Comparison of ENCODE assay signal across 10 mouse cellular contexts in the genomic region with DNA sequence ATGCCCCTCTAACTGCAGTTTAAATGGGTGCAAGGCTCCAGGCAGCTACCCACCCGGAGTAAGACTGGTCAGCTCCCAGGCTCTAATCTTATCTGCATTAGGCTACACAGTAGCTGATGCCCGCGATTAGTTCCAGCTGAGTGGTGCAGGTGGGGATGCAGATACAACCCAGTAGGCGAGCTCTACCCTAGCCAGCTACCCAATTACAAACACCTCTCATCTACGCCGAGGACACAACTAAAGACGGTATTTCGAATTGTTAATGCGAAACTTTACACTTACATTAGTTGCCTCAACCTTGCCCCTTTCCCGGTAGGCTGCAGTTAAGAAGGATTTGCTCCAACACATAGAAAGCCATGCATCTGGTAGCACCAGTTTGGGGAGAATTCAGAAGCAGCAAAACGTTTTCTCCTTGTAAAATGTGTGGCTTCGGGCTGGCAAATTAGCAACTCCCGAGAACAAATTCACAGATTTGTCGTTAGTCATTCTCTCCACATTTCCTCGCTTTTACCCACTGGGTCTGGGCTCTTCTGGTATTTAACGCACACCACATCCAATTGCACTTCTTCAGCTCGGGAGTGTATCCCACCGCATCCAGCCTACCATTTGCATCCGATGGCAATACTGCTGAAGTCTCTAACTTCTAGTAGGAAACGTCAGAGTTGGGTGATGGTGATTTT. TPM values are rescaled to one million over a fixed set of nuclear protein-coding genes. Genes with fewer than 3 reads are reported as not detected.
A peak's percentile ranks its signal among the peaks of the same experiment; 100 is the strongest.
DNase-seq lines count a peak whose midpoint lies in the region; ATAC-seq lines count a peak whose summit lies in the region.
"Had no signal": no experiment of that assay in that cellular context is flagged by ENCODE, and none has a peak within 500 bp of the region (broad histone marks: within the 10 kb centered on the region; RNA-seq: fewer than 3 reads in every experiment).

No protein-coding gene starts in this region.

- peaks cover 9% of the 10 kb centered on the region; the same call in 1 of the 2 replicates for H3K27me3 ChIP-seq in heart, embryonic 13.5 days (replicated peaks)
- no peaks in the 10 kb centered on the region for H3K27me3 ChIP-seq in intestine, embryonic 14.5 days (replicated peaks; ENCODE audit: control insufficient read depth, insufficient read depth, low read length)
- no peaks in the 10 kb centered on the region for H3K27me3 ChIP-seq in neural tube, embryonic 13.5 days
- H3K27me3 ChIP-seq: CH12.LX had no signal

- no peaks in the 10 kb centered on the region for H3K9me3 ChIP-seq in heart, embryonic 13.5 days
- H3K9me3 ChIP-seq in intestine, embryonic 14.5 days (ENCODE audit: control insufficient read depth, low read length), result no peaks in the 10 kb centered on the region
- H3K9me3 ChIP-seq in neural tube, embryonic 13.5 days, result no peaks in the 10 kb centered on the region

- DNase-seq in heart, postnatal 10 days, result no peak
- peak; percentile 15 for DNase-seq in ES-CJ7 (ENCODE audit: low read depth, low spot score)
- peak; percentile 32 for DNase-seq in embryo, embryonic 9.5 days (ENCODE audit: extremely low spot score)
- peak; percentile 70 for DNase-seq in intestine, embryonic 14.5 days (ENCODE audit: low spot score)
- no peak for DNase-seq in gastrocnemius, postnatal 4 days (ENCODE audit: low spot score in 2 of 2)

- H3K9ac ChIP-seq in heart, embryonic 13.5 days, result peak overlapping the region; percentile 80
- H3K9ac ChIP-seq in intestine, embryonic 14.5 days (ENCODE audit: low read length), result peak overlapping the region; percentile 17; the same call in 1 of the 2 replicates
- H3K9ac ChIP-seq in neural tube, embryonic 13.5 days, result peak overlapping the region; percentile 78

- under 1% methylated on average over 20 of the region's 20 CpGs for WGBS in heart, embryonic 13.5 days
- WGBS in intestine, embryonic 14.5 days, result under 1% methylated on average over 20 of the region's 20 CpGs
- WGBS in neural tube, embryonic 13.5 days, result 0% methylated on average over 20 of the region's 20 CpGs

- peak overlapping the region; percentile 84 for H3K4me2 ChIP-seq in heart, embryonic 13.5 days
- peak overlapping the region; percentile 88 for H3K4me2 ChIP-seq in intestine, embryonic 14.5 days (ENCODE audit: low read length)
- H3K4me2 ChIP-seq in neural tube, embryonic 13.5 days, result peak overlapping the region; percentile 68

- peaks cover 27% of the 10 kb centered on the region for H3K4me1 ChIP-seq in heart, embryonic 13.5 days
- peaks cover 4% of the 10 kb centered on the region for H3K4me1 ChIP-seq in intestine, embryonic 14.5 days (replicated peaks; ENCODE audit: control insufficient read depth, insufficient read depth, low read length)
- peaks cover 51% of the 10 kb centered on the region for H3K4me1 ChIP-seq in neural tube, embryonic 13.5 days (replicated peaks)

- no peaks in the 10 kb centered on the region for H3K36me3 ChIP-seq in heart, embryonic 13.5 days
- no peaks in the 10 kb centered on the region for H3K36me3 ChIP-seq in intestine, embryonic 14.5 days (ENCODE audit: control insufficient read depth, insufficient read depth, low read length)
- peaks cover 9% of the 10 kb centered on the region for H3K36me3 ChIP-seq in neural tube, embryonic 13.5 days

- no peak for ATAC-seq in heart, embryonic 13.5 days (ENCODE audit: extremely low read depth, insufficient number of reproducible peaks, low FRiP score, low TSS enrichment)
- no peak; the same call in none of the 2 replicates for ATAC-seq in intestine, embryonic 14.5 days (replicated peaks; ENCODE audit: low FRiP score, low TSS enrichment, low read depth)
- peak; percentile 55 for ATAC-seq in neural tube, embryonic 13.5 days (ENCODE audit: low read depth)
- ATAC-seq in erythroblast, adult 5-6 weeks (replicated peaks; ENCODE audit: low FRiP score, poor library complexity, severe bottlenecking), result no peak

- H3K4me3 ChIP-seq in heart, embryonic 13.5 days, result peak overlapping the region; percentile 67
- peak overlapping the region; percentile 55 for H3K4me3 ChIP-seq in intestine, embryonic 14.5 days (ENCODE audit: low read depth, low read length)
- H3K4me3 ChIP-seq in neural tube, embryonic 13.5 days, result peak overlapping the region; percentile 55

- no peak overlapping the region for H3K27ac ChIP-seq in heart, embryonic 13.5 days (replicated peaks)
- H3K27ac ChIP-seq in intestine, embryonic 14.5 days (ENCODE audit: low read depth), result no peak overlapping the region
- peak overlapping the region; percentile 91 for H3K27ac ChIP-seq in neural tube, embryonic 13.5 days (replicated peaks)

- intact Hi-C loops in heart, postnatal 10 days (cut with DNase I), result no loop called here

RNA-seq across cellular contexts. Expression of a gene that starts 0.5 kb away (rescaled TPM):
- polyA plus RNA-seq in heart, embryonic 13.5 days (2015; fragmentation: Nextera tagmentation; extraction: Ambion mirVana), result 8.3 and 9.1 TPM in 2 replicates
- 1 to 10 TPM; 2.6 to 3.6 TPM for total RNA-seq in heart, postnatal 10 days (2021)
- 23.1 and 23.3 TPM in 2 replicates for polyA plus RNA-seq in intestine, embryonic 14.5 days (2014; fragmentation: Nextera tagmentation; extraction: Ambion mirVana)
- 103 TPM in 2 replicates for polyA plus RNA-seq in neural tube, embryonic 13.5 days (2015; fragmentation: Nextera tagmentation; extraction: Ambion mirVana)
- total RNA-seq in gastrocnemius, postnatal 4 days (2021), result 1 to 10 TPM; 3.7 to 4.8 TPM
- not detected in 2 replicates for total RNA-seq in erythroblast, adult 5-6 weeks (2015; ENCODE audit: low replicate concordance)
- total RNA-seq in erythroblast, adult 5-6 weeks (2017; ENCODE audit: low replicate concordance), result 0.14 TPM in 1 of 2 replicates, not detected in the other
- total RNA-seq: CH12.LX; hematopoietic stem cell, adult 5-6 weeks had no signal

Comparison
In these comparisons a context has a peak if more than half of its experiments do, and no peak if none do; other contexts are left out.
1. H3K9ac ChIP-seq: peak in every context shown above with its lines; median percentile 80 in heart, embryonic 13.5 days; 78 in neural tube, embryonic 13.5 days; 17 in intestine, embryonic 14.5 days.
2. DNase-seq: peak in ES-CJ7 (single experiment), embryo, embryonic 9.5 days (single experiment) and intestine, embryonic 14.5 days (single experiment); none in heart, postnatal 10 days (0 of 2) and gastrocnemius, postnatal 4 days (0 of 2).
3. Peak in every context shown above with its lines, with median percentiles within 50 percentile points of each other: H3K4me2 ChIP-seq and H3K4me3 ChIP-seq.